Mouse (Mus musculus) MEL (cell line): ENCODE measurements around the gene Prkch. TPM values are rescaled to one million over a fixed set of nuclear protein-coding genes. Genes with fewer than 3 reads are reported as not detected.

Experiments
- DNase-seq: peaks from one replicate; pipeline ENCODE4 v3.0.0; 2011; ENCODE audit warnings: low read depth, low spot score
- H3K27ac ChIP-seq: 2 replicates; pipeline ENCODE4 v1.5.1; 2012; ENCODE audit warnings: low read depth, mild to moderate bottlenecking, control low read depth, low read length, moderate library complexity; ENCODE audit not compliant: control insufficient read depth
- H3K27me3 ChIP-seq, 2 experiments: fragments of 150-350 bp in 1 of 2; sonication (generic) in 1 of 2; 2 replicates each; pipeline ENCODE4 v1.6.1; 2012; ENCODE audit warnings: low read length in 2 of 2, mild to moderate bottlenecking in 2 of 2, improper control_type of control experiment in 1 of 2, moderate library complexity in 1 of 2; ENCODE audit not compliant: insufficient read depth in 2 of 2, control insufficient read depth in 1 of 2
- H3K36me3 ChIP-seq, 2 experiments: 2 replicates each; pipeline ENCODE4 v1.6.1; 2012 to 2014; ENCODE audit warnings: low read length in 2 of 2, improper control_type of control experiment in 1 of 2, inconsistent platforms in 1 of 2, mild to moderate bottlenecking in 1 of 2; ENCODE audit not compliant: insufficient read depth in 2 of 2, control insufficient read depth in 1 of 2
- H3K4me1 ChIP-seq, 2 experiments: fragments of 150-350 bp in 1 of 2; sonication (generic) in 1 of 2; 2 replicates each; pipeline ENCODE4 v1.6.1; 2012; ENCODE audit warnings: low read length in 2 of 2, improper control_type of control experiment in 1 of 2, mild to moderate bottlenecking in 1 of 2; ENCODE audit not compliant: insufficient read depth in 2 of 2, control insufficient read depth in 1 of 2
- H3K4me3 ChIP-seq, 2 experiments: fragments of 150-350 bp in 1 of 2; sonication (generic) in 1 of 2; 2 replicates each; pipeline ENCODE4 v1.5.1; 2012; ENCODE audit warnings: low read depth in 2 of 2, low read length in 2 of 2, mild to moderate bottlenecking in 2 of 2, moderate library complexity in 2 of 2, control low read depth in 1 of 2, improper control_type of control experiment in 1 of 2; ENCODE audit not compliant: control insufficient read depth in 1 of 2, insufficient read depth in 1 of 2
- H3K79me2 ChIP-seq: 2 replicates; pipeline ENCODE4 v1.6.1; 2012; ENCODE audit warnings: mild to moderate bottlenecking, low read length, moderate library complexity; ENCODE audit not compliant: control insufficient read depth, poor library complexity, insufficient read depth
- H3K9ac ChIP-seq: 2 replicates; pipeline ENCODE4 v1.6.1; 2012; ENCODE audit warnings: low read depth, mild to moderate bottlenecking, control low read depth, low read length, moderate library complexity; ENCODE audit not compliant: control insufficient read depth, poor library complexity, severe bottlenecking
- H3K9me3 ChIP-seq: fragments of 150-350 bp; sonication (generic); replicated peaks from 2 replicates; pipeline ENCODE4 v1.6.1; 2012; ENCODE audit warnings: mild to moderate bottlenecking, low read length, improper control_type of control experiment, moderate library complexity; ENCODE audit not compliant: insufficient read depth
- CHD1 ChIP-seq: IDR thresholded peaks from 2 replicates; pipeline ENCODE4 v1.6.1; 2012; ENCODE audit warnings: low read depth, mild to moderate bottlenecking, inconsistent platforms, low read length, improper control_type of control experiment
- EP300 ChIP-seq, 2 experiments: IDR thresholded peaks; 2 replicates each; pipeline ENCODE4 v1.6.1; 2011; ENCODE audit warnings: improper control_type of control experiment in 2 of 2, low read length in 2 of 2, low read depth in 1 of 2, mild to moderate bottlenecking in 1 of 2
- ETS1 ChIP-seq: IDR thresholded peaks from 2 replicates; pipeline ENCODE4 v1.6.1; 2012; ENCODE audit warnings: low read depth, mild to moderate bottlenecking, inconsistent platforms, low read length, improper control_type of control experiment, moderate library complexity
- GABPA ChIP-seq: IDR thresholded peaks from 2 replicates; pipeline ENCODE4 v1.6.1; 2012; ENCODE audit warnings: low read depth, mild to moderate bottlenecking, inconsistent platforms, low read length, improper control_type of control experiment, moderate library complexity
- GATA1 ChIP-seq: IDR thresholded peaks from 2 replicates; pipeline ENCODE4 v1.6.1; 2011; ENCODE audit warnings: low read depth, low read length, improper control_type of control experiment
- HCFC1 ChIP-seq: IDR thresholded peaks from 2 replicates; pipeline ENCODE4 v1.6.1; 2012; ENCODE audit warnings: low read depth, mild to moderate bottlenecking, inconsistent platforms, low read length, improper control_type of control experiment, moderate library complexity
- KAT2A ChIP-seq: conservative IDR thresholded peaks from 2 replicates; pipeline ENCODE4 v1.6.1; 2012; ENCODE audit warnings: low read depth, low read length, improper control_type of control experiment, inconsistent platforms
- MAFK ChIP-seq: IDR thresholded peaks from 2 replicates; pipeline ENCODE4 v1.6.1; 2011; ENCODE audit warnings: low read depth, mild to moderate bottlenecking, low read length, improper control_type of control experiment, borderline replicate concordance
- MAZ ChIP-seq: IDR thresholded peaks from 2 replicates; pipeline ENCODE4 v1.6.1; 2012; ENCODE audit warnings: low read depth, mild to moderate bottlenecking, inconsistent platforms, low read length, improper control_type of control experiment
- MEF2A ChIP-seq: IDR thresholded peaks from 2 replicates; pipeline ENCODE4 v1.6.1; 2014; ENCODE audit warnings: low read depth, mild to moderate bottlenecking, inconsistent platforms, low read length, improper control_type of control experiment; ENCODE audit not compliant: poor library complexity, insufficient replicate concordance, severe bottlenecking; ENCODE audit errors: extremely low read depth
- MXI1 ChIP-seq: IDR thresholded peaks from 2 replicates; pipeline ENCODE4 v1.6.1; 2011; ENCODE audit warnings: mild to moderate bottlenecking, low read depth, low read length, improper control_type of control experiment
- NRF1 ChIP-seq: IDR thresholded peaks from 2 replicates; pipeline ENCODE4 v1.6.1; 2014; ENCODE audit warnings: low read depth, mild to moderate bottlenecking, inconsistent platforms, low read length, improper control_type of control experiment, moderate library complexity; ENCODE audit not compliant: poor library complexity, insufficient read depth, severe bottlenecking
- POLR2AphosphoS5 ChIP-seq: IDR thresholded peaks from 2 replicates; pipeline ENCODE4 v1.6.1; 2012; ENCODE audit warnings: low read depth, borderline replicate concordance, mild to moderate bottlenecking, inconsistent platforms, low read length, moderate library complexity, mixed read lengths
- RCOR1 ChIP-seq: IDR thresholded peaks from 2 replicates; pipeline ENCODE4 v1.6.1; 2012; ENCODE audit warnings: low read depth, mild to moderate bottlenecking, inconsistent platforms, low read length, improper control_type of control experiment
- SIN3A ChIP-seq: IDR thresholded peaks from 2 replicates; pipeline ENCODE4 v1.6.1; 2012; ENCODE audit warnings: low read length, improper control_type of control experiment, inconsistent platforms
- TBP ChIP-seq: IDR thresholded peaks from 2 replicates; pipeline ENCODE4 v1.8.0; 2011; ENCODE audit warnings: low read depth, low read length, improper control_type of control experiment
- USF1 ChIP-seq: IDR thresholded peaks from 2 replicates; pipeline ENCODE4 v1.6.1; 2014; ENCODE audit warnings: low read depth, mild to moderate bottlenecking, inconsistent platforms, low read length, improper control_type of control experiment, moderate library complexity
- USF2 ChIP-seq, 2 experiments: IDR thresholded peaks; 2 replicates each; pipeline ENCODE4 v1.6.1; 2011 to 2012; ENCODE audit warnings: improper control_type of control experiment in 2 of 2, low read length in 2 of 2, borderline replicate concordance in 1 of 2, inconsistent platforms in 1 of 2, low read depth in 1 of 2, mild to moderate bottlenecking in 1 of 2; ENCODE audit not compliant: insufficient read depth in 1 of 2
- ZC3H11A ChIP-seq: IDR thresholded peaks from 2 replicates; pipeline ENCODE4 v1.6.1; 2012; ENCODE audit warnings: low read depth, mild to moderate bottlenecking, inconsistent platforms, low read length, improper control_type of control experiment
- ZMIZ1 ChIP-seq: IDR thresholded peaks from 2 replicates; pipeline ENCODE4 v1.6.1; 2012; ENCODE audit warnings: low read depth, mild to moderate bottlenecking, inconsistent platforms, low read length, improper control_type of control experiment, moderate library complexity
- polyA plus RNA-seq, 2 experiments: library from polyadenylated mRNA; stranded (reverse) in 1 of 2; unstranded in 1 of 2; fragments of >175 nt in 1 of 2; fragments of >200 nt in 1 of 2; gene quantifications; 2 replicates each; pipeline versions ENCODE4 v1.2.1 to v1.2.4; 2012; ENCODE audit warnings: low replicate concordance in 2 of 2, low read depth in 1 of 2; ENCODE audit not compliant: insufficient read length in 2 of 2, insufficient read depth in 1 of 2, missing spikeins in 1 of 2
- total RNA-seq: library from RNA; depleted of rRNA; stranded (reverse); fragments of 300-350 nt; gene quantifications from 2 replicates; pipeline ENCODE4 v1.2.3, GENCODE M21; 2012

Prkch gene
- total and polyA plus RNA-seq, 3 experiments, result not detected

GRCm38 (mm10) chr12:73647686-73648085, 63.1 kb downstream of the Prkch start:
- DNase-seq, result no peak
- no peak for TF ChIP-seq GATA1
- TF ChIP-seq TBP, result no peak
- no peak for TF ChIP-seq KAT2A
- TF ChIP-seq ETS1, result no peak
- TF ChIP-seq POLR2AphosphoS5, result no peak
- TF ChIP-seq MAFK, result no peak
- TF ChIP-seq USF2 (IDR thresholded peaks at IDR 0.05; ENCODE audit: borderline replicate concordance in 1 of 2, insufficient read depth in 1 of 2, low read depth in 1 of 2, low read length in 2 of 2), result no peak
- TF ChIP-seq GABPA, result no peak
- TF ChIP-seq MEF2A, result no peak
- no peak for TF ChIP-seq MXI1
- TF ChIP-seq EP300 (IDR thresholded peaks at IDR 0.05; ENCODE audit: low read depth in 1 of 2, low read length in 2 of 2), result no peak
- no peak for TF ChIP-seq NRF1
- no peak for TF ChIP-seq CHD1
- TF ChIP-seq SIN3A, result no peak
- TF ChIP-seq HCFC1, result no peak
- H3K27ac ChIP-seq, result no peak overlapping the region
- no peak overlapping the region for H3K4me3 ChIP-seq
- H3K9ac ChIP-seq, result no peak overlapping the region
- H3K4me1 ChIP-seq, result no peaks in the 10 kb centered on the region
- no peaks in the 10 kb centered on the region for H3K79me2 ChIP-seq
- H3K27me3 ChIP-seq, result no peaks in the 10 kb centered on the region
- H3K9me3 ChIP-seq, result no peaks in the 10 kb centered on the region
- no peaks in the 10 kb centered on the region for H3K36me3 ChIP-seq

GRCm38 (mm10) chr12:73656568-73657204, 72.1 kb downstream of the Prkch start:
- H3K4me3 ChIP-seq, result no peak overlapping the region
- TF ChIP-seq CHD1 (no peak), USF1 (no peak), SIN3A (no peak), ZC3H11A (no peak), MAZ (no peak), MEF2A (no peak), ZMIZ1 (no peak), RCOR1 (no peak), MXI1 (no peak)
- H3K27ac ChIP-seq, result no peak overlapping the region
- no peaks in the 10 kb centered on the region for H3K4me1 ChIP-seq
- no peaks in the 10 kb centered on the region for H3K79me2 ChIP-seq
- H3K27me3 ChIP-seq, result no peaks in the 10 kb centered on the region
- no peak overlapping the region for H3K9ac ChIP-seq
- no peak for DNase-seq
- H3K9me3 ChIP-seq, result no peaks in the 10 kb centered on the region
- no peaks in the 10 kb centered on the region for H3K36me3 ChIP-seq
